Comparison of ENCODE assay signal across 9 mouse cellular contexts in genomic region chr6:124840241-124841167, GRCm38 (mm10). TPM values are rescaled to one million over a fixed set of nuclear protein-coding genes. Genes with fewer than 3 reads are reported as not detected.
DNase-seq lines count a peak whose midpoint lies in the region; ATAC-seq and TF ChIP-seq lines count a peak whose summit lies in the region.
"Had no signal": no experiment of that assay in that cellular context is flagged by ENCODE, and none has a peak within 500 bp of the region (broad histone marks: within the 10 kb centered on the region; RNA-seq: fewer than 3 reads in every experiment).

TSS of gene Gnb3 (minus strand) at chr6:124840275.

- in situ Hi-C loops in CH12.LX (cut with MboI; ENCODE audit: low pct_ligation_motif_present, low pct_unique_long_range_greater_than_20kb, low sequenced_read_pairs), result loop anchor here (10.0 kb wide), 1 partner anchor 94 kb away; the partner anchor contains the start of gene Mlf2

- peak; percentile 78 for DNase-seq in CH12.LX (ENCODE audit: extremely low read depth)
- DNase-seq in adrenal gland, postnatal 14 days, result peak; percentile 52
- peak; percentile 57 for DNase-seq in midbrain, embryonic 10.5 days (ENCODE audit: low spot score)
- DNase-seq in cerebellum, adult 18-20 months, result no peak
- no peak for DNase-seq in cerebellum, postnatal 36 days
- no peak for DNase-seq in urinary bladder, postnatal 10 days (ENCODE audit: low spot score)
- DNase-seq: thymus, adult 18-20 months had no signal

- no peaks in the 10 kb centered on the region for H3K27me3 ChIP-seq in CH12.LX (replicated peaks)
- no peaks in the 10 kb centered on the region for H3K27me3 ChIP-seq in heart, embryonic 15.5 days
- peaks cover 11% of the 10 kb centered on the region; the same call in 1 of the 2 replicates for H3K27me3 ChIP-seq in midbrain, embryonic 10.5 days (ENCODE audit: low read depth, poor library complexity, severe bottlenecking)

- H3K4me3 ChIP-seq in CH12.LX (replicated peaks in 1 of 3; ENCODE audit: low read depth in 2 of 3, low read length in 2 of 3, poor library complexity in 1 of 3), result no peak within 1 kb of the TSS
- H3K4me3 ChIP-seq in heart, embryonic 15.5 days, result no peak within 1 kb of the TSS
- peak within 1 kb of the TSS; percentile 30 for H3K4me3 ChIP-seq in midbrain, embryonic 10.5 days

- no peaks in the 10 kb centered on the region for H3K9me3 ChIP-seq in CH12.LX (replicated peaks; ENCODE audit: low read length)
- H3K9me3 ChIP-seq in heart, embryonic 15.5 days (replicated peaks), result no peaks in the 10 kb centered on the region
- no peaks in the 10 kb centered on the region for H3K9me3 ChIP-seq in midbrain, embryonic 10.5 days (replicated peaks)

- peak; percentile 60 for ATAC-seq in heart, embryonic 15.5 days (replicated peaks; ENCODE audit: insufficient number of reproducible peaks, insufficient read depth, low FRiP score, low read depth)

- H3K27ac ChIP-seq in CH12.LX (ENCODE audit: insufficient read depth, low read depth), result peak within 1 kb of the TSS; percentile 27
- H3K27ac ChIP-seq in heart, embryonic 15.5 days, result peak within 1 kb of the TSS; percentile 38
- H3K27ac ChIP-seq in midbrain, embryonic 10.5 days (replicated peaks), result peak within 1 kb of the TSS; percentile 43
- H3K27ac ChIP-seq: macrophage had no signal

- no peak within 1 kb of the TSS for H3K9ac ChIP-seq in CH12.LX (ENCODE audit: insufficient read depth, low read depth)
- peak within 1 kb of the TSS; percentile 41 for H3K9ac ChIP-seq in heart, embryonic 15.5 days

- TF ChIP-seq RAD21 in CH12.LX (IDR thresholded peaks at IDR 0.05; ENCODE audit: low read depth, low read length), result no peak

- 0 out of 2 replicates have a peak, but pooled peaks have one; percentile 14 for TF ChIP-seq EP300 in CH12.LX (IDR thresholded peaks at IDR 0.05; ENCODE audit: low read length)

- peak within 1 kb of the TSS; percentile 10; the same call in 1 of the 2 replicates for H3K4me2 ChIP-seq in CH12.LX (ENCODE audit: insufficient read depth, low read depth, poor library complexity, severe bottlenecking)
- H3K4me2 ChIP-seq in heart, embryonic 15.5 days, result peak within 1 kb of the TSS; percentile 38

- H3K4me1 ChIP-seq in CH12.LX (ENCODE audit: control insufficient read depth in 1 of 2, insufficient read depth in 2 of 2), result peaks cover 17 to 63% of the 10 kb centered on the region in 2 experiments
- H3K4me1 ChIP-seq in heart, embryonic 15.5 days (replicated peaks), result peaks cover 39% of the 10 kb centered on the region
- H3K4me1 ChIP-seq in midbrain, embryonic 10.5 days, result peaks cover 31% of the 10 kb centered on the region

- dilution Hi-C loops in CH12.LX (cut with MboI; ENCODE audit: extremely low pct_ligation_motif_present, extremely low pct_unique_long_range_greater_than_20kb, low sequenced_read_pairs), result no loop called here

- 26% methylated on average over 15 of the region's 15 CpGs for WGBS in heart, embryonic 15.5 days
- 18% methylated on average over 15 of the region's 15 CpGs for WGBS in midbrain, embryonic 10.5 days

- H3K36me3 ChIP-seq in CH12.LX (replicated peaks in 1 of 2; ENCODE audit: control insufficient read depth in 1 of 2, insufficient read depth in 1 of 2, low read length in 1 of 2), result peaks cover 1 to 26% of the 10 kb centered on the region in 2 experiments
- H3K36me3 ChIP-seq in heart, embryonic 15.5 days, result no peaks in the 10 kb centered on the region
- H3K36me3 ChIP-seq in midbrain, embryonic 10.5 days, result peaks cover 11% of the 10 kb centered on the region

- no peak for TF ChIP-seq CTCF in CH12.LX (conservative IDR thresholded peaks at IDR 0.05 in 1 of 2, IDR thresholded peaks at IDR 0.05 in 1 of 2; ENCODE audit: low read depth in 2 of 2, low read length in 2 of 2)

- H3K79me2 ChIP-seq in CH12.LX (replicated peaks; ENCODE audit: control insufficient read depth, extremely low read depth, insufficient read depth, poor library complexity, severe bottlenecking), result no peaks in the 10 kb centered on the region

- peak; percentile 38; the same call in 1 of the 2 replicates for TF ChIP-seq POLR2A in CH12.LX (IDR thresholded peaks at IDR 0.05; ENCODE audit: low read depth, low read length)

TF ChIP-seq in CH12.LX, 34 proteins besides CTCF, POLR2A, EP300 and RAD21:
- TF ChIP-seq JUND (conservative IDR thresholded peaks at IDR 0.05; ENCODE audit: low read depth, low read length), result no peak
- TF ChIP-seq JUN (IDR thresholded peaks at IDR 0.05; ENCODE audit: insufficient read depth, low read depth, low read length), result no peak
- no peak for TF ChIP-seq BHLHE40 (IDR thresholded peaks at IDR 0.05; ENCODE audit: low read depth, low read length)
- TF ChIP-seq ZC3H11A (IDR thresholded peaks at IDR 0.05; ENCODE audit: low read depth, low read length), result no peak
- TF ChIP-seq TCF12 (IDR thresholded peaks at IDR 0.05; ENCODE audit: low read depth, low read length), result peak; percentile 52; the same call in 1 of the 2 replicates
- TF ChIP-seq USF1 (IDR thresholded peaks at IDR 0.05; ENCODE audit: low read depth, low read length), result no peak
- peak; percentile 19; the same call in 1 of the 2 replicates for TF ChIP-seq IRF4 (IDR thresholded peaks at IDR 0.05; ENCODE audit: low read depth, low read length)
- no peak for TF ChIP-seq CHD1 (IDR thresholded peaks at IDR 0.05; ENCODE audit: low read depth, low read length)
- TF ChIP-seq ZMIZ1 (IDR thresholded peaks at IDR 0.05; ENCODE audit: low read depth, low read length), result no peak
- TF ChIP-seq MXI1 (IDR thresholded peaks at IDR 0.05; ENCODE audit: low read depth, low read length), result no peak
- TF ChIP-seq SMC3 (IDR thresholded peaks at IDR 0.05; ENCODE audit: low read depth, low read length), result no peak
- TF ChIP-seq MAX (IDR thresholded peaks at IDR 0.05; ENCODE audit: low read length), result no peak

RNA-seq across cellular contexts. Expression of gene Gnb3, which starts in this region (rescaled TPM):
- total RNA-seq in CH12.LX (2012; rRNA removed) (0.64 and 0.84 TPM in 2 replicates), CH12.LX (2014; rRNA removed) (1.6 and 2.2 TPM in 2 replicates)
- polyA plus RNA-seq in CH12.LX (2012; ENCODE audit: insufficient read length, low read depth), result 4.1 and 4.7 TPM in 2 replicates
- 9.4 and 9.5 TPM in 2 replicates for total RNA-seq in adrenal gland, postnatal 14 days (2021)
- 4.9 and 5.2 TPM in 2 replicates for polyA plus RNA-seq in heart, embryonic 15.5 days (2015; fragmentation: Nextera tagmentation; extraction: Ambion mirVana)
- 0.89 and 3.4 TPM in 2 replicates for polyA plus RNA-seq in midbrain, embryonic 10.5 days (2016; fragmentation: Nextera tagmentation; extraction: Ambion mirVana)
- polyA plus RNA-seq: macrophage had no signal

Comparison
In these comparisons a context has a peak if more than half of its experiments do, and no peak if none do; other contexts are left out.
1. DNase-seq: peak in CH12.LX (single experiment), adrenal gland, postnatal 14 days (single experiment) and midbrain, embryonic 10.5 days (single experiment); none in cerebellum, adult 18-20 months (0 of 2), cerebellum, postnatal 36 days (0 of 2) and urinary bladder, postnatal 10 days (single experiment).
2. Peak in every context shown above with its lines, with median percentiles within 50 percentile points of each other: H3K27ac ChIP-seq.